Mouse (Mus musculus) cortical plate, adult 2 months (tissue): ENCODE data around the gene Apbb2.

Experiments used
- CTCF ChIP-seq: fragments of 200-500 bp; IDR thresholded peaks from 2 replicates; pipeline ENCODE4 v1.5.1; 2011; ENCODE audit warnings: mild to moderate bottlenecking, control low read depth, low read length; ENCODE audit not compliant: insufficient read depth; ENCODE audit errors: extremely low read depth
- POLR2A ChIP-seq: fragments of 200-500 bp; IDR thresholded peaks from 2 replicates; pipeline ENCODE4 v1.6.1; 2011; ENCODE audit warnings: mild to moderate bottlenecking, low read length, control low read depth; ENCODE audit not compliant: insufficient read depth; ENCODE audit errors: extremely low read depth

GRCm38 (mm10) chr5:66505071-66505470 lies 113.5 kb downstream of the Apbb2 start:
- TF ChIP-seq POLR2A = no peak
- TF ChIP-seq CTCF = no peak
